Mouse (Mus musculus): ENCODE data around the gene Efcc1. TPM values are rescaled to one million over a fixed set of nuclear protein-coding genes. Genes with fewer than 3 reads are reported as not detected.

Gene Efcc1
- polyA plus RNA-seq, 1 experiment from 2014 or later, result 3.8 TPM

DNA sequence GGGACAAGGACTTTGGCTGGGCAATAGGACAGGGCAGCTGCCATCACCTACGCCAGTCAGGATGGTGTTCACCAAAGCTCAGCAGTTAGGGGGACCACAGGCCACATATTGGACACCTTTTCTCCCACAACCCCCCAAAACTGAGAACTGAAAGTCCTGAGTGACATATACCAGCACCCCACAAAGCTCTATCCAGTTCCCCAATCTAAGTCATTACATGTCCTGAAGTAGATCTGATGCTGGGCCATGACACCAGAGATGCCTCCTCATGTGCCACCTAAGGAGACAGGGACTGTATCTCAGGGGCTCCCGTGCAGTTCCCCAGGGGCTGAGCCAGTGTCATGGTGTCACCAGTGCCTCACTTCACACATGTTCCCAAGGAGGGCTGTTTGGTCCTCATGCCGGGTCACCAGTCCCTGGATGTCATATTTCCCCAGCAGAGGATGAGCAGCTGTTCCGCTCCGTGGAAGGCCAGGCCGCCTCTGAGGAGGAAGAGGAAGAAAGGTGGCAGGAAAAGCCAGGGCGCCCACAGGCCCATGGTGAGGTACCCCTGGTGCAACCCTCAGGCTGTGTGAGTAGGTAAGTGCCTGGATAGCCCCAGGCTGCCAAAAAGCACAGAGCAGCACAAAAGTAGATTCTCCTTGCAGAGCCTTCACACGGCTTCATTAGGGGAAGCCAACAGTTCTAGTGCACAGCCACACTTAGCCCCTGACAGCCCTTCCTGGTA is 19.7 kb downstream of the Efcc1 start:
- H3K9ac ChIP-seq, result no peak overlapping the region

DNA sequence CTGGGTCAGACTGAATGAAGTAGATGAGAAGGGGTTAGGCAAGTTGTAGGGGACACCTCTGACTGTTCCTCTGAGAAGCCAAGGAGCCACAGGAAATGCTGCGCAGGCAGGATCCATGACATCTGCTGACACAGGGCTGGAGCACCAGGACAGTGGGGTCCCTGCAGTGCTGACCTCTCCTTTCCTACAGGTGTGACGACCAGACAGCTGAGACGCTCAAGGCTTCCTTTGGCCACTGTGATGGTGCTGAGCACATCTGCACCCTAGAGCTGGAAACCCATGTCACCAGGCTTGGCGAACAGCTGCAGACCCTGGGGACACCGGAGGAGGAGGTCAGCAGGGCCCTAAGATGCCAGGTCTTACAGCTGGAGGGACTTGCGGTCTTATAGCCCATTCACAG is 20.9 kb downstream of the Efcc1 start:
- Histone ChIP-seq H3K27me3 (ENCODE audit: insufficient read depth, low read length) (no peaks in the 10 kb centered on the region), H3K9me3 (ENCODE audit: low read depth, low read length) (no peaks in the 10 kb centered on the region), H3K27ac (ENCODE audit: low read depth) (no peak overlapping the region), H3K36me3 (ENCODE audit: insufficient read depth) (no peaks in the 10 kb centered on the region), H3K9ac (no peak overlapping the region), H3K4me2 (no peak overlapping the region), H3K4me1 (ENCODE audit: insufficient read depth) (no peaks in the 10 kb centered on the region), H3K4me3 (ENCODE audit: low read depth, low read length) (no peak overlapping the region)
- no peak for TF ChIP-seq CTCF (IDR thresholded peaks at IDR 0.05; ENCODE audit: low read depth)
- ATAC-seq (ENCODE audit: insufficient read depth) (no peak), DNase-seq (no peak)
- WGBS, result 80% methylated on average over 6 of the region's 6 CpGs

More for the DNA sequence above, 19.7 kb downstream of the Efcc1 start:
- WGBS, result 71% methylated on average over 8 of the region's 8 CpGs
- Histone ChIP-seq H3K27me3 (ENCODE audit: insufficient read depth, low read length) (no peaks in the 10 kb centered on the region), H3K27ac (ENCODE audit: low read depth) (no peak overlapping the region), H3K4me3 (ENCODE audit: low read depth, low read length) (no peak overlapping the region), H3K36me3 (ENCODE audit: insufficient read depth) (no peaks in the 10 kb centered on the region), H3K4me2 (no peak overlapping the region), H3K9me3 (ENCODE audit: low read depth, low read length) (no peaks in the 10 kb centered on the region), H3K4me1 (ENCODE audit: insufficient read depth) (no peaks in the 10 kb centered on the region)
- DNase-seq (no peak), ATAC-seq (ENCODE audit: insufficient read depth) (no peak)
- no peak for TF ChIP-seq CTCF (IDR thresholded peaks at IDR 0.05; ENCODE audit: low read depth)

DNA sequence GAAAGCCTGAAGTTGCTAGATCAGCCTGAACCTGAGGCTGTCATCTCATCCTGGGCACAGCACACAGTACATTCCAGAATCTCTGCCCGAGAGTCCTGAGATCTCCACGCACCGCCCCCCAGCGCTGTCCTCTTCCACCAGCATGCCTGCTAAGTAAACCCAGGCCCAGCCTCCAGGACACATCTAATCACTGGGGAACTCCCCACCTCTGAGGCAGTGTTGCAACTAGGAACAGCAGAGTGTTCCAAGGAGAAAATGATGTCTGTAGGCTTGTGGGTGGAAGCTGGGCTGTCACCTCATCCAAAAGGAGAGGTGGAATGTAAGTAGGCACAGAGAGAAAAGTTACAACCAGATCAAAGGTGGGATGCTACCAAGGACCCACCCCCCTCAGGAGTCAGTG is 24.5 kb downstream of the Efcc1 start:
- no peak for TF ChIP-seq CTCF (IDR thresholded peaks at IDR 0.05; ENCODE audit: low read depth)
- ATAC-seq (ENCODE audit: insufficient read depth) (no peak), DNase-seq (no peak)
- no peaks in the 10 kb centered on the region for H3K36me3 ChIP-seq (ENCODE audit: insufficient read depth)
- no peak overlapping the region for H3K9ac ChIP-seq
- H3K4me1 ChIP-seq (ENCODE audit: insufficient read depth), result no peaks in the 10 kb centered on the region
- H3K9me3 ChIP-seq (ENCODE audit: low read depth, low read length), result no peaks in the 10 kb centered on the region
- no peak overlapping the region for H3K4me2 ChIP-seq
- no peak overlapping the region for H3K27ac ChIP-seq (ENCODE audit: low read depth)
- H3K4me3 ChIP-seq (ENCODE audit: low read depth, low read length), result no peak overlapping the region
- H3K27me3 ChIP-seq (ENCODE audit: insufficient read depth, low read length), result no peaks in the 10 kb centered on the region
- 73% methylated on average over 4 of the region's 4 CpGs for WGBS

DNA sequence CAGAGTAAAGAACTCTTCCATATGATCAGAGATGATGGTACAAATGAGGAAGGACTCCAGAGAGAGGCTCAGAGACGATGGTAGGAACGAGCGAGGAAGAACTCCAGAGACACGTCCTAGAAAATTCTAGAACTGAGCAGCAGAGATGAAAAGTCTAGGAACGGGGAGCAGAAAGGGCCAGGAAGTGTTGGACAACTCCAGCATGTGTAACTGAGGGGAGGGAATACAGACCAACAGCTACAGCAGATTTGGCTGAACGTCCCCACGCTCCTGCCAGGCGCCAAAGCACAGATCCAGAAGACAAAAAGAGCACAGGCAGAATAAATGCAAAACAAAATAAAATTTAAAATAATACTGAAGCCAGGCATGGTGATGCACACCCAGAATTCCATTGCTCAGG is 26.2 kb downstream of the Efcc1 start:
- TF ChIP-seq CTCF (IDR thresholded peaks at IDR 0.05; ENCODE audit: low read depth), result no peak
- H3K27ac ChIP-seq (ENCODE audit: low read depth), result no peak overlapping the region
- H3K9ac ChIP-seq, result no peak overlapping the region
- no peak overlapping the region for H3K4me3 ChIP-seq (ENCODE audit: low read depth, low read length)
- 83% methylated on average over 8 of the region's 8 CpGs for WGBS
- DNase-seq, result no peak
- no peak for ATAC-seq (ENCODE audit: insufficient read depth)
- no peaks in the 10 kb centered on the region for H3K9me3 ChIP-seq (ENCODE audit: low read depth, low read length)
- H3K36me3 ChIP-seq (ENCODE audit: insufficient read depth), result no peaks in the 10 kb centered on the region
- no peak overlapping the region for H3K4me2 ChIP-seq
- no peaks in the 10 kb centered on the region for H3K4me1 ChIP-seq (ENCODE audit: insufficient read depth)
- H3K27me3 ChIP-seq (ENCODE audit: insufficient read depth, low read length), result no peaks in the 10 kb centered on the region

DNA sequence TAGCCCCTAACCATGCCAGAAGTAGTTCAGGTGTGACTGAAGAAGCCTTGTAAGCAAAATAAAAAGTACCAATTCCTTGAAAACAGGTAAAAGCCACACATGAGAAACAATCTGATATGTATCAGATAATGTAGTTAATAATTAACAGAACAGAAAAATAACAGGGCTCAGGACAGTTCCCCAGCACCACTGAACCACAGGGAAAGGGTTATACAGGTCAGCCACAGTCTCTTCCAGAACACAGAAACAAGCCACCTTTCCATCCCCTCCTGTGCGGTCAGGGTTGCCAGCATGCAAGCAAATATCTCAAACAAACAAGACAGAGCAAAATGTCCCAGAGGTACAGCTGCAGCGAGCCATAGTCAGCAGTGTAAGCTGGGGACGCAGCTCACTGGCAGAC is 28.7 kb downstream of the Efcc1 start:
- Histone ChIP-seq H3K9ac (no peak overlapping the region), H3K27ac (ENCODE audit: low read depth) (no peak overlapping the region), H3K9me3 (ENCODE audit: low read depth, low read length) (no peaks in the 10 kb centered on the region), H3K4me2 (no peak overlapping the region), H3K36me3 (ENCODE audit: insufficient read depth) (no peaks in the 10 kb centered on the region), H3K27me3 (ENCODE audit: insufficient read depth, low read length) (no peaks in the 10 kb centered on the region), H3K4me3 (ENCODE audit: low read depth, low read length) (no peak overlapping the region), H3K4me1 (ENCODE audit: insufficient read depth) (no peaks in the 10 kb centered on the region)
- TF ChIP-seq CTCF (IDR thresholded peaks at IDR 0.05; ENCODE audit: low read depth), result no peak
- DNase-seq, result no peak
- WGBS, result 39% methylated on average over 3 of the region's 3 CpGs
- no peak for ATAC-seq (ENCODE audit: insufficient read depth)

DNA sequence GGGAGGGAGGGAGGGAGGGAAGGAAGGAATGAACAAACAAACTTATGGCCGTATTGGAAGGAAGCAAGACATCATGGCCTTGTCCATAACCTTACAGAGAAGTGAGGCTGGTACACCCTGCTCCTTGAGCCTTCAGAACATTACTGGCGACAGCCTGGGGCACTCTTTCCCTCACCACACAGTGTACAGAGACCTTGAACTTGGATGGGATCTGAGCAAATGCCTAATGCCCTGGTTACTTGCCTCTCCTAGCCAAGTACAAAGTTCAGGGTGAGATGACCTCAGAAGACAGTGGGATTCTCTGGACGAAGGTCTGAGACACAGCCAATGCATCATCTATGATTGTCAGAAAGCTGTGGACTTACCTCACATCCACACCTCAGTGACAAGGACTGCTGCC is 29.2 kb downstream of the Efcc1 start:
- Histone ChIP-seq H3K4me3 (ENCODE audit: low read depth, low read length) (no peak overlapping the region), H3K9me3 (ENCODE audit: low read depth, low read length) (no peaks in the 10 kb centered on the region), H3K36me3 (ENCODE audit: insufficient read depth) (no peaks in the 10 kb centered on the region), H3K4me2 (no peak overlapping the region), H3K27me3 (ENCODE audit: insufficient read depth, low read length) (no peaks in the 10 kb centered on the region), H3K9ac (no peak overlapping the region), H3K27ac (ENCODE audit: low read depth) (no peak overlapping the region), H3K4me1 (ENCODE audit: insufficient read depth) (no peaks in the 10 kb centered on the region)
- 35% methylated on average over 3 of the region's 3 CpGs for whole genome bisulfite sequencing
- no peak for DNase-seq
- no peak for ATAC-seq (ENCODE audit: insufficient read depth)
- no peak for TF ChIP-seq CTCF (IDR thresholded peaks at IDR 0.05; ENCODE audit: low read depth)

DNA sequence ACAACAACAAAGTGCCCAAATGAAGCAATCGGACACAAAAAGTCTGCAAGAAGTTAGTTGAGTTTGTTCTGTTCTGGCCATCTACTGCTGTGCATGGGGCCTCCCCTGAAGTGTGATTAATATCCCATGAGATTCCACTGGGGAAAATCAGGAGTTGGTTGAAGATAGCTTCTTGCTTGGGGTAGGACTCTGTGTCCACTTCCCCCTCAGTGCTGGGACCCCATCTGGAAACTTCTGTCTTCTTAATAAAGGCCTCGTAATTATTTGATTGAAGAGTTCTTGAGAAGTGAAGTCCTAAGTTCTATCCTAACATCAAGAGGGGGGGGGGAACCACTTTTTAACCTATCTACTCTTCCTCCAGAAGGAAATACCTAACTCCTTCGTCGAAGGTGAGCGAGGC is 31.5 kb downstream of the Efcc1 start:
- WGBS, result 65% methylated on average over 5 of the region's 5 CpGs
- no peak overlapping the region for H3K4me3 ChIP-seq (ENCODE audit: low read depth, low read length)
- TF ChIP-seq CTCF (IDR thresholded peaks at IDR 0.05; ENCODE audit: low read depth), result no peak
- H3K36me3 ChIP-seq (ENCODE audit: insufficient read depth), result no peaks in the 10 kb centered on the region
- H3K4me1 ChIP-seq (ENCODE audit: insufficient read depth), result no peaks in the 10 kb centered on the region
- H3K4me2 ChIP-seq, result no peak overlapping the region
- H3K27ac ChIP-seq (ENCODE audit: low read depth), result no peak overlapping the region
- no peak overlapping the region for H3K9ac ChIP-seq
- no peak for ATAC-seq (ENCODE audit: insufficient read depth)
- no peaks in the 10 kb centered on the region for H3K9me3 ChIP-seq (ENCODE audit: low read depth, low read length)
- DNase-seq, result no peak
- no peaks in the 10 kb centered on the region for H3K27me3 ChIP-seq (ENCODE audit: insufficient read depth, low read length)
